Mouse (Mus musculus): ENCODE measurements around the gene Lrrk1. TPM values are rescaled to one million over a fixed set of nuclear protein-coding genes. Genes with fewer than 3 reads are reported as not detected.

Gene Lrrk1
- polyA plus RNA-seq, 3 experiments from 2014 or later = 1.5 to 9.7 (median 4.7) TPM

DNA sequence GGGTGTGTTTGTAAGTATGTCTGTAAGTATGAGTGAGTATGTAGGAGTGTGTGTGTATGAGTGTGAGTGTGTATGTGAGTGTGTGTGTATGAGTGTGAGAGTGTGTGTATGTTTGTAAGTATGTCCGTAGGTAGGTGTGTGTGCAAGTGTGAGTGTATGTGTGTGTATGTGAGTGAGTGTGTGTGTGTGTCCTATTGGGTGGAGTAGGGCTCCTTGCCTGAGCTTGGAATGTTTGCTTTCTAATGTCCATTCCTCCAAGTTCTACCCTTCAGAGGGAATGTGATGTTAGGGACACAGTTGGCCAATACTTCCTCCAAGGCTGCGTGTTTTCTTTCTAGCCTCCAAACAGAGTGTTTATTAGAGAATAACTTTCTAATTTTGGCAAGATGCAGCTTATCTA is 51.2 kb downstream of the Lrrk1 start:
- no peak for ATAC-seq

DNA sequence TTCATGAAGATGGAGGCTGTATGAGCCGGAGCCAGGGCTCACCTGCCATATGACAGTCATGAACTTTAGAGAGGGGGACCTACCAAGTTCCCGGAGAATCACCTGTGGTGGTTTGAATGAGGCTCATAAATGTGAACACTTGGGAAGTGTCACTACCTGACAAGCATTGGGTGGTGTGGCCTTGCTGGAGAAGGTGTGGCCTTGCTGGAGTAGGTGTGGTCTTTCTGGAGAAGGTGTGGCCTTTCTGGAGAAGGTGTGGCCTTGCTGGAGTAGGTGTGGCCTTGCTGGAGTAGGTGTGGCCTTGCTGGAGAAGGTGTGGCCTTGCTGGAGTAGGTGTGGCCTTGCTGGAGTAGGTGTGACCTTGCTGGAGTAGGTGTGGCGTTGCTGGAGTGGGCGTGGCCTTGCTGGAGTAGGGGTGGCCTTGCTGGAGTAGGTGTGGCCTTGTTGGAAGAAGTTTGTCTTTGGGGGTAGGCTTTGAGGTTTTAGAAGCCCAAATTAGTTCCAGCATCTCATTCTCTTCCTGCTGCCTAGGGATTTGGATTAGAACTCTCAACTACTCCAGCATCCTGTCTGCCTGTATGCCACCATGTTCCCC is 54.1 kb downstream of the Lrrk1 start:
- ATAC-seq = no peak

GRCm38 (mm10) chr7:66332340-66332739 is 55.8 kb downstream of the Lrrk1 start:
- ATAC-seq = no peak

- no peak for ATAC-seq
Measured at GRCm38 (mm10) chr7:66330610-66331009, 57.5 kb downstream of the Lrrk1 start.

DNA sequence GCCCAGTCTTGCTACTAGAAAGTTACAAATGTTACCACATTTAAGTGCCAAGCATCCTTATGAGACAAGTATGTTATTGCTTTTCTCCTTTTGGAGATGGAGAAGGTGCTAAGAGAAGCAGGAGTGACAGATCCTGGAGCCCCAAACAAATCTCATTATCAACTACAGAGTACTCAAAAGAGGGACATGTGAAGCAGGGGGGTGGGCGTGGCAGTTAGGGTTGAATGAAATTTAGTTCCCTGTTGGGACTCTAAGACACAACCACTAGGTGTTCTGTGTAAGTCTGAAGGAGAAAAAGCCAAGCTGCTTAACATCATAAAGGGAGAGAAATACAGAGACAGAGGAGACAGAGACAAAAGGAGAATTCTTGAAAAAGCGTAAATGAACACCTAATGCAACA is 60.6 kb downstream of the Lrrk1 start:
- ATAC-seq = no peak

- no peak for ATAC-seq
Measured at GRCm38 (mm10) chr7:66325419-66326053, 62.6 kb downstream of the Lrrk1 start.

DNA sequence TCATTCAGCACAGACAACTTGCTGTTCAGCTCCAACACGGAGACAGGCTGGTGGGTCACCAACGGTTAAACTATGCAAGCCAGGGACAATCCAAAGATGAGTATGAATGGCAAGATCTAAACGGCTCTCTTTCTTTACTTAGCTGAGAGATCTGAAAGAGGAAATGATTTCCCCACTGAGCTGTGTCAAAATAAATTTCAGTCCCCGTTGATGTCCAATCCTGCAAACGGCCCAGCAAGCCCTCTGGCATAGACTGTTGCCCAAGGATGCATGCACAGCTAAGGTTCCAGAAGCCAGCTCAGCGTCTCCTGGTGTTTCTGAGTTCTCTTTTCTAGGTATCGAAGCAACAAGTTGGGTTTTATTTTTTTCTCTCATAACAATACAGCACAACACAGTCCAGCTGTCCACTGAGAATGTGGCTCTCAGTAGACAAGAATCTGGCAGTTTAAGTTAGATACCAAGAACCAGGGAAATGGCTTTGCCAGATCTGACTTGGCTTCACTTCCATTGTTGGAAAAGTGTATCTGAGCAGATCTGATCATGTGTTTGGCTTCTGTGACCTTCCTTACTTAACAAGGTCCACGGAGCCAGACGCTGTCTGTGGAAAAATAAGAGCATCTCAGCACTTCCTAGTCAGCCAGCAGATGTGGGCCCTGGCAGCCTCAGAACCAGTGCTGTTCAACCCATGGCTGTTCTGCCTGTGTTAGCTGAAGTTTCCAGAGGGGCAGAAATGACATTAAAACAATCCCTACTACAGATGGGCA is 64.7 kb downstream of the Lrrk1 start:
- no peak for ATAC-seq

- ATAC-seq = no peak
Measured at GRCm38 (mm10) chr7:66320996-66321395, 67.2 kb downstream of the Lrrk1 start.

DNA sequence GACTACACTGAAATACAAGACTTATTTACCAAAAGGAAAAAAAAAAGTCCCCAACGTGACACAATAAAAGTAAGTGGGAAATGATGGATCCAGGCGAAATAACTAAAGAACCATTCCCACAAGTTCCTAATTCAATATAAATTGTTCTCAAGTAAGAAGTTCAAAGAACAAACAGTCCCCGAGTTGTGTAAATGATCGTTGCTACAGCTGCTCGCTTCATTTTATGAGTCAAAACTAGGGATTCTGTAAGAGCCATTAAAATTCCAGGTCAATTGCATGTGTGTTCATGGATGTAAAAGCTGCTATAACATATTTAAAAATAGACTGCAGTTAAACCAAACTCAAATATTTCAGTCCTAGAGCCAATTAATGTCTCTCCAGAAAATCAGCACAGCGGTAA is 70.0 kb downstream of the Lrrk1 start:
- no peak for ATAC-seq

GRCm38 (mm10) chr7:66310670-66311656 is 77.2 kb downstream of the Lrrk1 start:
- ATAC-seq = no peak

DNA sequence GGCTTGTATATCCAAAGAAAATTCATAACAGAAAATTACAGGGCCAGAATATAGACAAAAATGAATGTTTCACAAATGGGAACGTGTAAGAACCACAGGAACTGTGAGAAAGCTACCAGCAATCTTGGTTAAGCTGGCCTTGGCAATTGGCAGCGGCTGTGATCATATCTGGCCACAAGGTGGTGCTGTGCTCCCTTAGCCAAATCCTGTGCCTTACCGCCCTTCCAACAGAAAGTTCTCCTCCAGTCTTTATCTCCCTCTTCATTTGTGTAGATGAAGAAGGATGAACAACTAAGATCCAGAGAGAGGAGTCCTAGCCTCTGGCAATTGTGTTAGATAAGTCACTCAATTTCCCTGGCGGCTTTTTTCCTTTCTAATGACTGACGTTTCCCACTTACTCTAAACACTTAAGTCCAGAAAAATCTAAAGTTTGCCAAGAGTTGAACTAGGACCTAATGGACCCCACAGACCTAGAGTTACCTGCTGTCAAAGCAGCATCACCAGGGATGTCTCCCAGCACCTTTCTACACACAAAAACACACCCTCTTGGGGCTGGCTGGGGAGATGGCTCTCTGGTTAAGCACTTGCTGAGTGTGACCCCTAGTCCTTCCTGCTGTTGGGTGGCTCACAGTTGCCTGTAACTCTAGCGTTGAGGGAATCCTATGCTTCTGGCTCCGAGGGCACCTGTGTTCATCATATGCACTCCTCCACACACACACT is 78.0 kb downstream of the Lrrk1 start:
- no peak for ATAC-seq

DNA sequence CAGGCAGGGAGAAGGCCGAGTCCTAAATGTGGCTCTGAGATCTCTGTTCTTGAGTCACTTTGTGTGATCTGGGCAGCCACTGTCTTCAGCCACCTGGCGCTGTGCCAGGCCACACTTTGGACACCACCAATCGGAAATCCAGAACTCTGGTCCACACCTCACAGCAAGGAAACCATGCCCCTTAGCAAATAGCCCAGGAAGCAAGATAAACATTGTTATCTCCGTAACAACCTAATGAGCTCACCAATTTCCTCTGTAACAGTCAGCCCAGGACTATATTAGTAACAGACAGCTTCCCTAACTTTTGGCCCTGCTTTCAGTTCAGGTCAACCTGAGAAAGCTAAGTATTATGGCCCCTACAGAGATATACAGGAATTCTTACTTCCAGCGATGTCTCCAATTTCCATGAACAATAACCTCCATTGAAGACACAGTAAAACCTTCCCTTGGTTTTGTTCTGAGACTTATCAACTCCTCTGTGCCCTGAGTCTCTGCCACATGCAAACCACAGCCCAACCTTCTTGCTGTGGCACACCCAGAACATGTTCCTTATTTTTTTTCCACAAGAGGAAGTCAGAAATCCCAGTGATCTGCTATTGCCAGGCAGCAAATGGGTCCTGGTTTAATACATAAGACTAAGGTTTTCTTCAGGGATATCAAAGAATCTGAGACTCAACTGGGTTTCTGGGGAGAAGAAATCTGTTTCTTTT is 78.8 kb downstream of the Lrrk1 start:
- no peak for ATAC-seq

GRCm38 (mm10) chr7:66308581-66309239 is 79.4 kb downstream of the Lrrk1 start:
- ATAC-seq = no peak

GRCm38 (mm10) chr7:66307791-66308190 is 80.4 kb downstream of the Lrrk1 start:
- no peak for ATAC-seq

- no peak for ATAC-seq
Measured at GRCm38 (mm10) chr7:66305714-66306198, 82.4 kb downstream of the Lrrk1 start.

DNA sequence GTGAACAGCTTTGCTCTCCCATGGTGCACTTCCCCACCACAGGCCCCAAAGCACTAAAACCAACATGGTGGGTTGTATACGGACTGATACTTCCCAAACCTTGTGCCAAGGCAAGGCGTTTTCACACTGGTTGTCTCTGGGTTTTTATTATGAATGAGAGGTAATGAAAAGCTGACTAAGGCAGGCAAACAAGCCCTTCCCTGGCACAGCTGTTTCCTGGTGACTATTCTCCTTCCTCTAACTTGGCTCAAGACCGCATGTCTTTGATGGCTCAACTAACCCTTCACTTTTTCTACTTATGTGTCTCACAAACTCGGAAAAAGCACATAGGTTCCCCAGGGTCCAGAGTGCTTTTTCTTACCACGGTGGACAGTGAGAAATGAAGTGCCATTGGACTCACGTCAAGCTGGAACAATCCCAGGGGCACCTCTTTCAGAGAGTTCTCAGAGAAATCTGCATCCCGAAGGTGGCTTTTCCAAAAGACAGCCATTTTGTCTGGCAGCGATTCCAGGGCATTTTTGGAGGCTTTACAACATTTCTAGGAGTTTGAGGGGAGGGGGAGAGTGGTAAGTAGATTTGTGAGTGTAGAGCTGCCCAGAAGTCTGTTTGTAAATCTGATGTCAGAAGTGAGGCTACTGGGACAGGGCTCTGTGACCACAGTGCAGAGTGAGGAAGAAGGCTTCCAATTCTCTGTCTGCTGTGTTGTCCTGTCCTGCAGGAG is 83.0 kb downstream of the Lrrk1 start:
- ATAC-seq = no peak

DNA sequence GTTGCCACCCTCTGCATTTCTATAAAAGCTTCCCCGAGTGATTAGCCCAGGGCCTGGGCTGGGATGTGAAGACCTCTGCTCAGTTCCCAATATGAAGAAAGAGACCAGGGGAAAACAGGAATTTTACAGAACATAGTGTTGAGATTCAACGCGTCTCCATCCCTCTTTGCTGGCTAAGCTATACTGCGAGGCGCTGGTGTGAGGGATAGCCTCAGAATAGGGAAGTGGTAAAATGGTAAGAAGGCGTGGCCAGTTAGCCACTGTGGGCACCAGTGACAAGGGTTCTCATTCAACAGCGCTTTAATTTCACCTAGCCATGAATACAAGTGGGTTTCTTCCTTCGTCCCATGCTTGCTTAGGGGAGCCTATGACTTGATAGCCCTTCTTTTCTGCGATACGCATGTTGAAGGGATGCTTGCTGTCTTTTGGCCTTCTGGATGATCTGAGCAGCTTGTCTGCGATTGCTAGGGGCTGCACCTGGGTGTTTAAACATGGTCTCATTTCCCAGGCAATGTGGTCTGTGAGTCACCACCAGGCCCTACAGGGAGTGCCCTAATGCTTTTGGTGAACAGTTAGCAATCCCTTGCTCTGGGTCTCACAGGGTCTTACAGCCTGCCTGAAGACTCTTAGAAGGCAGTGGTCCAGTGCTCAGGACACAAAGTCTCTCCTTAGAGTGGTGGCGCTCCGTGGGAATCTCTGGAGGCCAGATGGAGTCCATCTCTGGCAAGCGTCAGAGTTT is 84.1 kb downstream of the Lrrk1 start:
- no peak for ATAC-seq

DNA sequence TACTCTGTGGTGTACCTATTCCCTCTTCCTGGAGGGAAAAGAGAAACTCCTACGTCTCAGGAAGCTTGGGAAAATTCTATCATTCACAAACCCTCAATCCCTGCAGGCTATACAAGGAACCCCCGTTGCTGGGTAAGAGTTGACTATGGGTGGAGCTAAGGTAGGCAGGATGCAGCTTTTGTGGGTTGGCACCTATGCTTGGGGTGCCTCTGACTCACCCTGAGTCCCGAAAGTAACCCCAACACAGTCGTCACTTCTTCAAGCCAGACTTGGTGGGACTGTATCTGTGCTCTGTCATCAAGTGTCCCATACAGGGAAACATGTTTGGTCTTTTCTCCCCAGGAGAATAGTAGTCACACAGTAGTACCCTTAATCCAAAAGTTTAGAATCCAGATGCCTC is 86.7 kb downstream of the Lrrk1 start:
- no peak for ATAC-seq

- peak; percentile 76 for ATAC-seq
Measured at GRCm38 (mm10) chr7:66300680-66301079, 87.5 kb downstream of the Lrrk1 start.
